Mouse (Mus musculus) neural tube, embryonic 14.5 days (tissue): ENCODE results near the gene Ppy. TPM values are rescaled to one million over a fixed set of nuclear protein-coding genes. Genes with fewer than 3 reads are reported as not detected.

Source experiments
- ATAC-seq: fragments of 200-750 bp; cut with Nextera tagmentation; 2 replicates; pipeline ENCODE4 v1.8.0; 2017; ENCODE audit warnings: low read depth, mild to moderate bottlenecking, moderate TSS enrichment, moderate library complexity
- H3K27ac ChIP-seq: fragments of 300-500 bp; sonication (generic); 2 replicates; pipeline ENCODE4 v1.5.1; 2014; ENCODE audit warnings: low read depth, mild to moderate bottlenecking, control low read depth, low read length, moderate library complexity, mixed read lengths
- H3K27me3 ChIP-seq: fragments of 300-500 bp; sonication (generic); 2 replicates; pipeline ENCODE4 v1.6.1; 2014; ENCODE audit warnings: low read length; ENCODE audit not compliant: control insufficient read depth, insufficient read depth
- H3K36me3 ChIP-seq: fragments of 300-500 bp; sonication (generic); 2 replicates; pipeline ENCODE4 v1.6.1; 2014; ENCODE audit warnings: low read length, mixed read lengths; ENCODE audit not compliant: control insufficient read depth, insufficient read depth
- H3K4me1 ChIP-seq: fragments of 300-500 bp; sonication (generic); 2 replicates; pipeline ENCODE4 v1.6.1; 2014; ENCODE audit warnings: low read length; ENCODE audit not compliant: control insufficient read depth, insufficient read depth
- H3K4me2 ChIP-seq: fragments of 300-500 bp; sonication (generic); 2 replicates; pipeline ENCODE4 v1.6.1; 2014; ENCODE audit warnings: mild to moderate bottlenecking, low read depth, low read length, control low read depth
- H3K4me3 ChIP-seq: fragments of 300-500 bp; sonication (generic); 2 replicates; pipeline ENCODE4 v1.5.1; 2014; ENCODE audit warnings: low read depth, low read length, control low read depth, mixed read lengths
- H3K9ac ChIP-seq: fragments of 300-500 bp; sonication (generic); replicated peaks from 2 replicates; pipeline ENCODE4 v1.6.1; 2014; ENCODE audit warnings: low read depth, mild to moderate bottlenecking, control low read depth, low read length, mixed read lengths
- H3K9me3 ChIP-seq: fragments of 300-500 bp; sonication (generic); 2 replicates; pipeline ENCODE4 v1.6.1; 2016; ENCODE audit warnings: low read length; ENCODE audit not compliant: control insufficient read depth
- WGBS: fragments of 180-500 bp; shearing (Covaris S2); extraction: QIAGEN DNeasy Blood & Tissue Kit; methylation state at CpG from one replicate; pipeline ENCODE4 v1.1.7; 2014; 5-methylcytosine and 5-hydroxymethylcytosine counted together
- polyA plus RNA-seq: library from polyadenylated mRNA; unstranded; fragments of >200 nt; fragmentation: Nextera tagmentation; extraction: Ambion mirVana; gene quantifications from 2 replicates; pipeline ENCODE4 v1.2.1, GENCODE M21; 2014

Ppy gene
- polyA plus RNA-seq, 1 experiment from 2014 or later: not detected

DNA sequence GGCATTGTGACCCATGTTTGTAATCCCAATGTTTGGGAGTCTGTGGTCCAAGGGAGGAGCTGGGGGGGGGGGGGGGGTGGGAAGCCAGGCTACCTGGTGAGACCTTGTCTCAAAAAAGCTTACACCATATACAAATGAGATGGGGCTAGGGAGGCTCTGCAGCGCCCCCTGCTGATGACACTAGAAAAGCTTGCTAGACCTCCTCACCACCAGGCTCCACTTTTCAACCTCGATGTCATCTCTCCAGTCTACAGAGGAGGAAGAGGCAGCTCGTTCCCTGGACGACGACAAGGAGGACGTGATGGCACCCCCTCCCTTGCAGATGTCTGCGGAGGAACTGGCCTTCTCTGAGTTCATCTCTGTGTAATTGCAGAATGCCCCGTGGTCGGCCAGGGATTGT lies 47.3 kb downstream of the Ppy start:
- Histone ChIP-seq H3K9ac (no peak overlapping the region), H3K9me3 (no peaks in the 10 kb centered on the region), H3K27me3 (no peaks in the 10 kb centered on the region), H3K36me3 (peaks cover 5% of the 10 kb centered on the region; the same call in 1 of the 2 replicates), H3K4me3 (no peak overlapping the region), H3K27ac (no peak overlapping the region), H3K4me2 (no peak overlapping the region), H3K4me1 (no peaks in the 10 kb centered on the region)
- 25% methylated on average over 9 of the region's 9 CpGs for WGBS
- no peak for ATAC-seq

- no peak overlapping the region for H3K27ac ChIP-seq
Measured at GRCm38 (mm10) chr11:102053183-102053582, 47.9 kb downstream of the Ppy start.

GRCm38 (mm10) chr11:102052697-102053096 lies 48.4 kb downstream of the Ppy start:
- H3K4me2 ChIP-seq: no peak overlapping the region
- no peak for ATAC-seq
- no peaks in the 10 kb centered on the region for H3K27me3 ChIP-seq
- no peak overlapping the region for H3K4me3 ChIP-seq
- H3K36me3 ChIP-seq: no peaks in the 10 kb centered on the region
- H3K9ac ChIP-seq: no peak overlapping the region
- H3K4me1 ChIP-seq: no peaks in the 10 kb centered on the region
- no peaks in the 10 kb centered on the region for H3K9me3 ChIP-seq
- no peak overlapping the region for H3K27ac ChIP-seq
- 84% methylated on average over 12 of the region's 12 CpGs for WGBS

More at GRCm38 (mm10) chr11:102053183-102053582, 47.9 kb downstream of the Ppy start:
- WGBS: 73% methylated on average over 7 of the region's 7 CpGs
- ATAC-seq: no peak
- Histone ChIP-seq H3K36me3 (no peaks in the 10 kb centered on the region), H3K9ac (no peak overlapping the region), H3K4me3 (no peak overlapping the region), H3K4me1 (no peaks in the 10 kb centered on the region), H3K27me3 (no peaks in the 10 kb centered on the region), H3K4me2 (no peak overlapping the region), H3K9me3 (no peaks in the 10 kb centered on the region)

- Histone ChIP-seq H3K4me1 (no peaks in the 10 kb centered on the region), H3K9ac (no peak overlapping the region), H3K4me2 (no peak overlapping the region), H3K36me3 (no peaks in the 10 kb centered on the region), H3K4me3 (no peak overlapping the region), H3K27me3 (no peaks in the 10 kb centered on the region), H3K9me3 (no peaks in the 10 kb centered on the region), H3K27ac (no peak overlapping the region)
- 50% methylated on average over 4 of the region's 4 CpGs for WGBS
- no peak for ATAC-seq
Measured at GRCm38 (mm10) chr11:102051954-102052353, 49.2 kb downstream of the Ppy start.

- Histone ChIP-seq H3K9ac (no peak overlapping the region), H3K27me3 (no peaks in the 10 kb centered on the region), H3K27ac (no peak overlapping the region), H3K9me3 (no peaks in the 10 kb centered on the region), H3K4me2 (no peak overlapping the region), H3K4me1 (no peaks in the 10 kb centered on the region), H3K36me3 (no peaks in the 10 kb centered on the region), H3K4me3 (no peak overlapping the region)
- WGBS: 74% methylated on average over 4 of the region's 4 CpGs
- ATAC-seq: no peak
Measured at GRCm38 (mm10) chr11:102051541-102051940, 49.6 kb downstream of the Ppy start.

Other genes with a start within 250 kb of the Ppy start
- 0.37 and 0.73 TPM in 2 replicates for gene Meox1, start 206.9 kb downstream of the Ppy start, polyA plus RNA-seq
- not detected in 2 replicates for gene Sost, start 134.3 kb downstream of the Ppy start, polyA plus RNA-seq
- gene Cfap97d1, start 117.0 kb downstream of the Ppy start, polyA plus RNA-seq: not detected in 2 replicates
- 24.4 and 25.0 TPM in 2 replicates for gene Dusp3, start 114.3 kb downstream of the Ppy start, polyA plus RNA-seq
- 57.0 and 57.3 TPM in 2 replicates for gene Mpp3, start 72.9 kb downstream of the Ppy start, polyA plus RNA-seq
- gene Cd300lg, start 59.8 kb downstream of the Ppy start, polyA plus RNA-seq: 0.31 and 0.44 TPM in 2 replicates
- 25.4 and 25.7 TPM in 2 replicates for gene Mpp2, start 12.8 kb downstream of the Ppy start, polyA plus RNA-seq
- not detected in 2 replicates for gene Pyy, start 6.5 kb upstream of the Ppy start, polyA plus RNA-seq
- not detected in 2 replicates for gene Nags, start 44.2 kb upstream of the Ppy start, polyA plus RNA-seq
- 30.7 and 36.2 TPM in 2 replicates for gene Tmem101, start 55.1 kb upstream of the Ppy start, polyA plus RNA-seq
- gene Lsm12, start 84.0 kb upstream of the Ppy start, polyA plus RNA-seq: 74.4 and 77.5 TPM in 2 replicates
- gene G6pc3, start 88.3 kb upstream of the Ppy start, polyA plus RNA-seq: 32.5 and 42.5 TPM in 2 replicates
- gene Hdac5, start 128.8 kb upstream of the Ppy start, polyA plus RNA-seq: 44.2 and 47.3 TPM in 2 replicates
- 1.4 and 1.5 TPM in 2 replicates for gene BC030867, start 147.6 kb upstream of the Ppy start, polyA plus RNA-seq
- gene Asb16, start 167.4 kb upstream of the Ppy start, polyA plus RNA-seq: 0.12 and 0.23 TPM in 2 replicates
- gene Tmub2, start 183.6 kb upstream of the Ppy start, polyA plus RNA-seq: 86.9 and 88.6 TPM in 2 replicates
- gene Atxn7l3, start 195.3 kb upstream of the Ppy start, polyA plus RNA-seq: 36.5 and 36.7 TPM in 2 replicates
- 70.3 and 81.9 TPM in 2 replicates for gene Ubtf, start 218.4 kb upstream of the Ppy start, polyA plus RNA-seq